Mouse (Mus musculus): Measurements from ENCODE around the gene Ndufa6.
A peak's percentile ranks its signal among the peaks of the same experiment; 100 is the strongest.
"Not testable (repeated sequence)": the region's sequence is repeated elsewhere in the genome, so short reads cannot be mapped to it uniquely, and the experiment has no call there.

The Ndufa6 gene

GRCm38 (mm10) chr15:82368146-82368545, 14.0 kb upstream of the Ndufa6 start:
- DNase-seq (ENCODE audit: low read depth, low spot score), result no peak

- DNase-seq (ENCODE audit: low read depth, low spot score), result not testable (repeated sequence)
Measured at GRCm38 (mm10) chr15:82364561-82364960, 10.4 kb upstream of the Ndufa6 start.

- not testable (repeated sequence) for DNase-seq (ENCODE audit: low read depth, low spot score)
Measured at GRCm38 (mm10) chr15:82363801-82364200, 9.7 kb upstream of the Ndufa6 start.

GRCm38 (mm10) chr15:82362234-82362633, 8.1 kb upstream of the Ndufa6 start:
- no peak for DNase-seq (ENCODE audit: low read depth, low spot score)

- DNase-seq (ENCODE audit: low read depth, low spot score), result peak; percentile 20
Measured at GRCm38 (mm10) chr15:82361459-82362018, 7.4 kb upstream of the Ndufa6 start.

- peak; percentile 15 for DNase-seq (ENCODE audit: low read depth, low spot score)
Measured at GRCm38 (mm10) chr15:82358431-82359260, 4.5 kb upstream of the Ndufa6 start.

- peak; percentile 40 for DNase-seq (ENCODE audit: low read depth, low spot score)
Measured at GRCm38 (mm10) chr15:82353745-82354113, 393 bp downstream of the Ndufa6 start.

GRCm38 (mm10) chr15:82353078-82353744, 911 bp downstream of the Ndufa6 start:
- DNase-seq (ENCODE audit: low read depth, low spot score), result no peak

- no peak for DNase-seq (ENCODE audit: low read depth, low spot score)
Measured at GRCm38 (mm10) chr15:82351480-82351879, 2.6 kb downstream of the Ndufa6 start.

- DNase-seq (ENCODE audit: low read depth, low spot score), result no peak
Measured at GRCm38 (mm10) chr15:82350349-82350748, 3.8 kb downstream of the Ndufa6 start.

GRCm38 (mm10) chr15:82348999-82349341, 5.2 kb downstream of the Ndufa6 start:
- no peak for DNase-seq (ENCODE audit: low read depth, low spot score)

GRCm38 (mm10) chr15:82348258-82348998, 5.7 kb downstream of the Ndufa6 start:
- no peak for DNase-seq (ENCODE audit: low read depth, low spot score)

- no peak for DNase-seq (ENCODE audit: low read depth, low spot score)
Measured at GRCm38 (mm10) chr15:82347852-82348251, 6.3 kb downstream of the Ndufa6 start.

GRCm38 (mm10) chr15:82347303-82347676, 6.8 kb downstream of the Ndufa6 start:
- DNase-seq (ENCODE audit: low read depth, low spot score), result no peak

GRCm38 (mm10) chr15:82346580-82347302, 7.4 kb downstream of the Ndufa6 start:
- DNase-seq (ENCODE audit: low read depth, low spot score), result peak; percentile 35

- DNase-seq (ENCODE audit: low read depth, low spot score), result peak; percentile 98
Measured at GRCm38 (mm10) chr15:82345820-82346470, 8.2 kb downstream of the Ndufa6 start.

- peak; percentile 3 for DNase-seq (ENCODE audit: low read depth, low spot score)
Measured at GRCm38 (mm10) chr15:82344971-82345370, 9.2 kb downstream of the Ndufa6 start.

- peak; percentile 1 for DNase-seq (ENCODE audit: low read depth, low spot score)
Measured at GRCm38 (mm10) chr15:82343368-82344287, 10.5 kb downstream of the Ndufa6 start.

- DNase-seq (ENCODE audit: low read depth, low spot score), result no peak
Measured at GRCm38 (mm10) chr15:82342543-82342935, 11.6 kb downstream of the Ndufa6 start.

Data from CD4-positive helper T cell, adult 2 months (primary cell).